Mouse (Mus musculus) ES-Bruce4 (cell line): ENCODE measurements at regions not wholly inside any gene's neighbourhood (a gene's known extent, or its start where the extent isn't known, plus 50 kb on each side); places are given as distances from the start of the nearest gene placed in this dataset.

ENCODE experiments used
- H3K27ac ChIP-seq: 2 replicates; pipeline ENCODE4 v1.5.1; 2012; ENCODE audit warnings: low read length, inconsistent platforms; ENCODE audit not compliant: insufficient read depth
- H3K27me3 ChIP-seq: 2 replicates; pipeline ENCODE4 v1.6.1; 2012; ENCODE audit warnings: mild to moderate bottlenecking, low read length, inconsistent platforms; ENCODE audit not compliant: control insufficient read depth, poor library complexity, insufficient read depth, severe bottlenecking
- H3K36me3 ChIP-seq: 2 replicates; pipeline ENCODE4 v1.6.1; 2012; ENCODE audit warnings: inconsistent platforms, mild to moderate bottlenecking, low read length, moderate library complexity; ENCODE audit not compliant: control insufficient read depth, poor library complexity, insufficient read depth, severe bottlenecking
- H3K4me1 ChIP-seq: one replicate; pipeline ENCODE4 v1.8.1; 2011; ENCODE audit warnings: low read length; ENCODE audit not compliant: control insufficient read depth, insufficient read depth
- H3K4me3 ChIP-seq: 2 replicates; pipeline ENCODE4 v1.5.1; 2011; ENCODE audit warnings: low read depth, mild to moderate bottlenecking, low read length
- H3K9ac ChIP-seq: 2 replicates; pipeline ENCODE4 v1.6.1; 2012; ENCODE audit warnings: low read depth, mild to moderate bottlenecking, inconsistent platforms; ENCODE audit not compliant: poor library complexity, severe bottlenecking
- H3K9me3 ChIP-seq: replicated peaks from 2 replicates; pipeline ENCODE4 v1.6.1; 2012; ENCODE audit warnings: mild to moderate bottlenecking, low read length, inconsistent platforms; ENCODE audit not compliant: control insufficient read depth, poor library complexity, insufficient read depth, severe bottlenecking
- CTCF ChIP-seq: IDR thresholded peaks from one replicate; pipeline ENCODE4 v1.8.1; 2011; ENCODE audit warnings: low read depth, low read length
- EP300 ChIP-seq: IDR thresholded peaks from 2 replicates; pipeline ENCODE4 v1.6.1; 2011; ENCODE audit warnings: low read depth, low read length; ENCODE audit not compliant: insufficient read depth
- POLR2A ChIP-seq: IDR thresholded peaks from one replicate; pipeline ENCODE4 v1.8.1; 2011; ENCODE audit warnings: low read length; ENCODE audit not compliant: insufficient read depth

DNA sequence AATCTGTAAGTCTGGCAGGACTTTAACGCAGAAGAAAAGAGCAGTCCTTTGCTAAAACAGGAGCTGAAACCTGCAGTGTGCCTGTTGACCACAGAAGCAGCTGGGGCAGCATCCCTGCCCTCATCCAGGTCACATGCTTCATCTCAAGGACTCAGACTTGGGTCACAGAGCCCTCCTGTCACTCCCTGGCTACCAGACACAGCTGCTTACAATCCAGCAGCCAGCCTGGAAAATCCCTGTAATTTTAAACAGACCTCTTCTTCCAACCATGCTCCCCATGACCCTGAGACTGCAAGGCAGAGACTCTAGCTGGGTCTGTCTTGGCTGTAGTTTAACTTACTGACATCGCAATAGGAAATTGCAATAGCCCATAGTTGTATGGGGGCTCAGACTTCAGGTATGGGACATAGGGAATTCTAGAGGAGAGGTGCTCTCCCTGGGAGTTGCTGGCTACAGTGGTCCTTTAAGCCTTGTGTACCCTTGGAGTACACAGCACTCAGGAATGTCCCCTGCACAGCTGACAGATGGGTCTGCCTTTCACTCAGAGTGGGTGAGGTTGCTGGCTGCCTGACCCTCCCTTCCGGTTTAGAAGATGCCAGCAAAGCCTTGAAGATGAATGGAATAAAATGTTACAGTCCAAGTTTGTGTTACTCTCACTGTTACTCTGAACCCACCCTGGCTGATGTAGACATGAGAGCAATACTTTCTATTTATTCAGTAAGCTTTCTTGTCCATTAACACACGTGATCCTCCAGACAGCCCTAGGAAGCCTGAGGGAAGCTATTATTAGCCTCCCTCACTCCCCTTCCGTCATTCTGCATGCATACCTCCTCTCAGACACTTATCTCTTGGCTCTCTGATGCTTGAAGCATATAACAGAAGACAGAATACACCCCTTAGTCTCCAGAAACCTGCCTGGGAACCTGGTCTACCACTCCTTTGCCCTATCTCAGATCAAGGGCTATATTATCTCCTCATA, 159.7 kb downstream of the Sox11 start:
- H3K4me3 ChIP-seq = no peak overlapping the region
- TF ChIP-seq POLR2A (no peak), CTCF (no peak), EP300 (no peak)
- no peak overlapping the region for H3K27ac ChIP-seq
- no peaks in the 10 kb centered on the region for H3K36me3 ChIP-seq
- H3K9me3 ChIP-seq = no peaks in the 10 kb centered on the region
- no peak overlapping the region for H3K9ac ChIP-seq
- no peaks in the 10 kb centered on the region for H3K27me3 ChIP-seq
- H3K4me1 ChIP-seq = no peaks in the 10 kb centered on the region

DNA sequence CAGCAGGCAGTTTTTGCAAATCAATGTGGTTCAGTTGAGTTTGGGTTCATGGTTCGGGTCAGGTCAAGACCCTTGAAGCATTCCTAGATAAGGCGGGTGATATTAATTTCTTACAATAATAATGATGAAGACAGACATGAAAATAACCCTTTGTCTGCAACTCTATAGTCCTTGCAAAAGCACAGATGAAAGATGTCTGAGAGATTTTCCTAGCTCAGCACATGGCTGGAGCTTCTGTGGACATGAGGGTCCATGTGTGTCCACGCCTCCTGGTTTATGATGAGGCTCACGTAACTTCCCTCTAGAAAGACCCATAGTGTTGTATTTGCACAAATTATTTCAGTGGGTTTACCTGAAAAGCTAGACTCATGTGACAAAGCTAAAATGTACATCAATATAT, 168.8 kb downstream of the Sox11 start:
- Histone ChIP-seq H3K27ac (no peak overlapping the region), H3K9ac (no peak overlapping the region)
- no peak for TF ChIP-seq EP300
- TF ChIP-seq CTCF = no peak
- no peak for TF ChIP-seq POLR2A

DNA sequence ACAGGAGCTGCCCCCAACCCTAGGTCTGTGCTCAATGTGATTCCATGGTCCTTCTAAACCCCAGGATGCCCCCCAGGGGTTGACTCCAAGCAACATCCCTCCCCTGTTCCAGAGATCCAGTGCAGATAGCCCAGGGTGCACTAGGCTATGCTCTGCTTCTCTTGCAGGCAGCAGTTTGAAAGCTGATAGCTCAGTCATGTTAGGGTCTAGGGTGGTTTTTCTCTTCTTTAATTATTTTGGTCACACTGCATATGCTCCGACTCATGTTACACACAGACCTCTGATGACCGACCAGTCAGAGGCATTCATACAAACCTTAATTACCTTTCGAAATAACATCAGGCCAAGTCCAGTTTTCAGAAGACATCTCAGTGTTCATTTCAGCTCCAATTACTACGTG, 169.2 kb downstream of the Sox11 start:
- no peak overlapping the region for H3K4me3 ChIP-seq
- H3K27me3 ChIP-seq = no peaks in the 10 kb centered on the region
- no peaks in the 10 kb centered on the region for H3K9me3 ChIP-seq
- no peak overlapping the region for H3K27ac ChIP-seq
- H3K36me3 ChIP-seq = no peaks in the 10 kb centered on the region
- H3K9ac ChIP-seq = no peak overlapping the region
- TF ChIP-seq CTCF = no peak
- TF ChIP-seq POLR2A = no peak
- TF ChIP-seq EP300 = no peak
- H3K4me1 ChIP-seq = no peaks in the 10 kb centered on the region

More for the DNA sequence above, 168.8 kb downstream of the Sox11 start:
- no peak overlapping the region for H3K4me3 ChIP-seq
- H3K4me1 ChIP-seq = no peaks in the 10 kb centered on the region
- no peaks in the 10 kb centered on the region for H3K9me3 ChIP-seq
- no peaks in the 10 kb centered on the region for H3K27me3 ChIP-seq
- H3K36me3 ChIP-seq = no peaks in the 10 kb centered on the region

DNA sequence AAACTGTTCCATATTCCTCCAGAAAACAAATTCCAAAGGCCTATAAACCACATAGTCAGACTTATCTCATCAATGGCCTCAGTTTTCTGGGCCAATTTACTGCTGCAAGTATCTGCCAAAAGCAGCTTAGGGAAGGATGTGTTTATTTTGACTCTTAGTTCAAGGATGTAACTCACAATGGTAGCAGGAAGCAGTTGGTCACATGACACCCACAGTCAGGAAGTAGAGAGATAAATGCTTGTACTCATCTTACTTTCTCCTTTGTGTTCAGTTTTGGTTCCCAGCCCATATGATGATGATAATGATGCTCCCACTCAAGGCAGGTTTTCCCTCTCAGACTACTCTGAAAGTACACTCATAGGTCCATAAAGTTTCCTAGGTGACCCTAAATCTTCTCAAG, 170.8 kb downstream of the Sox11 start:
- H3K4me1 ChIP-seq = no peaks in the 10 kb centered on the region
- H3K27me3 ChIP-seq = no peaks in the 10 kb centered on the region

GRCm38 (mm10) chr12:27164920-27165504, 177.4 kb downstream of the Sox11 start:
- no peak overlapping the region for H3K27ac ChIP-seq
- H3K4me1 ChIP-seq = no peaks in the 10 kb centered on the region
- no peak overlapping the region for H3K4me3 ChIP-seq

More for the DNA sequence above, 170.8 kb downstream of the Sox11 start:
- no peak overlapping the region for H3K27ac ChIP-seq
- H3K36me3 ChIP-seq = no peaks in the 10 kb centered on the region
- H3K9me3 ChIP-seq = no peaks in the 10 kb centered on the region
- no peak overlapping the region for H3K9ac ChIP-seq
- no peak for TF ChIP-seq POLR2A
- no peak for TF ChIP-seq EP300
- TF ChIP-seq CTCF = no peak
- H3K4me3 ChIP-seq = no peak overlapping the region

DNA sequence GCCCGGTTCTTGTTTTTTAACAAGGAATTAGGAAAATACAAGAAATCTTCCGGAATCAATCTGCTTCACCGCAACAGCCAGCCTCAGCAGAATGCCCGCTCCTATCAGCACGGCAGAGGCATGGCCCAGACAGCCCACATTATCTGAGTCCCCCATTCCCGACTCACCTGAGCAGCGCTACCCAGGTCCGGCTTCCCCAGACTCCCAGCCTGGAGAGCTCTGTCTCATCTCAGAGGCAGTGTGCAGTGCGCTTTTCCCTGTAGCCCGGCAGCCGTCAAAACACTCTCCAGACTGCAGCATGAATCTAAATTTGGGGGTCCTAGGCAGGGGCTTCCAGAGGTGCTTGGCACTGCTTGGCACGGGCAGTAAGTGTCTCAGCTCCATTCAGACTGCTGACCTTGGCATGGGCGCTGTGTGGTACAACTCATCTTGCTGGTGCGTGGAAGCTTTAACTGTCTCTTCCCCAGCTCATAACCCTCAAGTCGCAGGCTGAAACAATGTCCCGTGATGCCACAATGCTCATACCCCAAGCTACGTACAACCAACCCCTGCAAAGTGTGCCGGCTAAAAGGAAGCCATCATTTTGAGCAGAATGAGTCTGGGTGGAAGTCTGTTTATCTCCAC, 182.2 kb downstream of the Sox11 start:
- no peak overlapping the region for H3K9ac ChIP-seq
- no peaks in the 10 kb centered on the region for H3K4me1 ChIP-seq
- H3K4me3 ChIP-seq = no peak overlapping the region
- H3K27me3 ChIP-seq = no peaks in the 10 kb centered on the region
- no peak overlapping the region for H3K27ac ChIP-seq
- TF ChIP-seq CTCF = no peak
- TF ChIP-seq POLR2A = no peak
- no peak for TF ChIP-seq EP300
- H3K9me3 ChIP-seq = no peaks in the 10 kb centered on the region
- no peaks in the 10 kb centered on the region for H3K36me3 ChIP-seq

More at GRCm38 (mm10) chr12:27164920-27165504, 177.4 kb downstream of the Sox11 start:
- TF ChIP-seq CTCF = no peak
- TF ChIP-seq POLR2A = no peak
- no peak for TF ChIP-seq EP300
- Histone ChIP-seq H3K9me3 (no peaks in the 10 kb centered on the region), H3K27me3 (no peaks in the 10 kb centered on the region), H3K36me3 (no peaks in the 10 kb centered on the region), H3K9ac (no peak overlapping the region)
